Mouse (Mus musculus): ENCODE measurements around the gene Trank1. TPM values are rescaled to one million over a fixed set of nuclear protein-coding genes. Genes with fewer than 3 reads are reported as not detected.
A peak's percentile ranks its signal among the peaks of the same experiment; 100 is the strongest.

The Trank1 gene
- total RNA-seq (2017): not detected in 2 replicates

- ATAC-seq (replicated peaks in 1 of 2; ENCODE audit: insufficient read depth in 1 of 2, low FRiP score in 2 of 2, low TSS enrichment in 1 of 2, low read depth in 1 of 2, poor library complexity in 2 of 2, severe bottlenecking in 2 of 2): 0 out of 4 replicates have a peak, but pooled peaks of 1 of the 2 experiments have one; percentile 25
These were observed at the start of gene Trank1 for GRCm38 (mm10) chr9:111311031-111311842. TSS of gene Trank1 (plus strand) at chr9:111311739.

- no peak for ATAC-seq (replicated peaks in 1 of 2; ENCODE audit: insufficient read depth in 1 of 2, low FRiP score in 2 of 2, low TSS enrichment in 1 of 2, low read depth in 1 of 2, poor library complexity in 2 of 2, severe bottlenecking in 2 of 2)
These were observed 43.5 kb upstream of the Trank1 start for GRCm38 (mm10) chr9:111267998-111268397.

- no peak for ATAC-seq (replicated peaks in 1 of 2; ENCODE audit: insufficient read depth in 1 of 2, low FRiP score in 2 of 2, low TSS enrichment in 1 of 2, low read depth in 1 of 2, poor library complexity in 2 of 2, severe bottlenecking in 2 of 2)
These were observed 40.9 kb upstream of the Trank1 start for GRCm38 (mm10) chr9:111270606-111271005.

- ATAC-seq (replicated peaks in 1 of 2; ENCODE audit: insufficient read depth in 1 of 2, low FRiP score in 2 of 2, low TSS enrichment in 1 of 2, low read depth in 1 of 2, poor library complexity in 2 of 2, severe bottlenecking in 2 of 2): peak in 1 of 2 experiments; percentile 54; a peak in 3 of 4 replicates
These were observed 40.5 kb upstream of the Trank1 start for GRCm38 (mm10) chr9:111271056-111271433.

- ATAC-seq (replicated peaks in 1 of 2; ENCODE audit: insufficient read depth in 1 of 2, low FRiP score in 2 of 2, low TSS enrichment in 1 of 2, low read depth in 1 of 2, poor library complexity in 2 of 2, severe bottlenecking in 2 of 2): peak; percentile 94 to 96
These were observed 39.9 kb upstream of the Trank1 start, which contains the start of the genes Mlh1 and Epm2aip1 for GRCm38 (mm10) chr9:111271434-111272160. TSS of gene Mlh1 (minus strand) at chr9:111271791. TSS of gene Epm2aip1 (plus strand) at chr9:111271929.

GRCm38 (mm10) chr9:111272356-111272755, 39.2 kb upstream of the Trank1 start:
- ATAC-seq (replicated peaks in 1 of 2; ENCODE audit: insufficient read depth in 1 of 2, low FRiP score in 2 of 2, low TSS enrichment in 1 of 2, low read depth in 1 of 2, poor library complexity in 2 of 2, severe bottlenecking in 2 of 2): no peak

- no peak for ATAC-seq (replicated peaks in 1 of 2; ENCODE audit: insufficient read depth in 1 of 2, low FRiP score in 2 of 2, low TSS enrichment in 1 of 2, low read depth in 1 of 2, poor library complexity in 2 of 2, severe bottlenecking in 2 of 2)
These were observed 38.3 kb upstream of the Trank1 start for GRCm38 (mm10) chr9:111272996-111273785.

GRCm38 (mm10) chr9:111273958-111274357, 37.6 kb upstream of the Trank1 start:
- no peak for ATAC-seq (replicated peaks in 1 of 2; ENCODE audit: insufficient read depth in 1 of 2, low FRiP score in 2 of 2, low TSS enrichment in 1 of 2, low read depth in 1 of 2, poor library complexity in 2 of 2, severe bottlenecking in 2 of 2)

GRCm38 (mm10) chr9:111275156-111275555, 36.4 kb upstream of the Trank1 start:
- ATAC-seq (replicated peaks in 1 of 2; ENCODE audit: insufficient read depth in 1 of 2, low FRiP score in 2 of 2, low TSS enrichment in 1 of 2, low read depth in 1 of 2, poor library complexity in 2 of 2, severe bottlenecking in 2 of 2): no peak

GRCm38 (mm10) chr9:111285061-111285460, 26.5 kb upstream of the Trank1 start:
- no peak for ATAC-seq (replicated peaks in 1 of 2; ENCODE audit: insufficient read depth in 1 of 2, low FRiP score in 2 of 2, low TSS enrichment in 1 of 2, low read depth in 1 of 2, poor library complexity in 2 of 2, severe bottlenecking in 2 of 2)

GRCm38 (mm10) chr9:111285676-111286075, 25.9 kb upstream of the Trank1 start:
- ATAC-seq (replicated peaks in 1 of 2; ENCODE audit: insufficient read depth in 1 of 2, low FRiP score in 2 of 2, low TSS enrichment in 1 of 2, low read depth in 1 of 2, poor library complexity in 2 of 2, severe bottlenecking in 2 of 2): no peak

- ATAC-seq (replicated peaks in 1 of 2; ENCODE audit: insufficient read depth in 1 of 2, low FRiP score in 2 of 2, low TSS enrichment in 1 of 2, low read depth in 1 of 2, poor library complexity in 2 of 2, severe bottlenecking in 2 of 2): no peak
These were observed 25.1 kb upstream of the Trank1 start for GRCm38 (mm10) chr9:111286468-111286867.

GRCm38 (mm10) chr9:111287956-111288355, 23.6 kb upstream of the Trank1 start:
- no peak for ATAC-seq (replicated peaks in 1 of 2; ENCODE audit: insufficient read depth in 1 of 2, low FRiP score in 2 of 2, low TSS enrichment in 1 of 2, low read depth in 1 of 2, poor library complexity in 2 of 2, severe bottlenecking in 2 of 2)

- peak; percentile 44 to 53; a peak in 2 of 4 replicates for ATAC-seq (replicated peaks in 1 of 2; ENCODE audit: insufficient read depth in 1 of 2, low FRiP score in 2 of 2, low TSS enrichment in 1 of 2, low read depth in 1 of 2, poor library complexity in 2 of 2, severe bottlenecking in 2 of 2)
These were observed 22.2 kb upstream of the Trank1 start for GRCm38 (mm10) chr9:111289294-111289831.

GRCm38 (mm10) chr9:111289832-111290339, 21.7 kb upstream of the Trank1 start:
- ATAC-seq (replicated peaks in 1 of 2; ENCODE audit: insufficient read depth in 1 of 2, low FRiP score in 2 of 2, low TSS enrichment in 1 of 2, low read depth in 1 of 2, poor library complexity in 2 of 2, severe bottlenecking in 2 of 2): peak; percentile 94 to 95

GRCm38 (mm10) chr9:111290539-111291100, 20.9 kb upstream of the Trank1 start:
- no peak for ATAC-seq (replicated peaks in 1 of 2; ENCODE audit: insufficient read depth in 1 of 2, low FRiP score in 2 of 2, low TSS enrichment in 1 of 2, low read depth in 1 of 2, poor library complexity in 2 of 2, severe bottlenecking in 2 of 2)

- no peak for ATAC-seq (replicated peaks in 1 of 2; ENCODE audit: insufficient read depth in 1 of 2, low FRiP score in 2 of 2, low TSS enrichment in 1 of 2, low read depth in 1 of 2, poor library complexity in 2 of 2, severe bottlenecking in 2 of 2)
These were observed 18.3 kb upstream of the Trank1 start for GRCm38 (mm10) chr9:111293234-111293633.
